Mouse (Mus musculus): ENCODE measurements at regions not wholly inside any gene's neighbourhood (a gene's known extent, or its start where the extent isn't known, plus 50 kb on each side); places are given as distances from the start of the nearest gene placed in this dataset.
"Not testable (repeated sequence)": the region's sequence is repeated elsewhere in the genome, so short reads cannot be mapped to it uniquely, and the experiment has no call there.

GRCm38 (mm10) chr1:157755015-157755649 is 248.6 kb downstream of the Sec16b start:
- no peak for DNase-seq (ENCODE audit: low read depth)

- no peak for DNase-seq (ENCODE audit: low read depth)
Observed at GRCm38 (mm10) chr1:157756977-157757376, 250.4 kb downstream of the Sec16b start.

- no peak for DNase-seq (ENCODE audit: low read depth)
Observed at GRCm38 (mm10) chr1:157758337-157758736, 251.8 kb downstream of the Sec16b start.

GRCm38 (mm10) chr1:157768201-157768600 is 261.7 kb downstream of the Sec16b start:
- no peak for DNase-seq (ENCODE audit: low read depth)

- no peak for DNase-seq (ENCODE audit: low read depth)
Observed at GRCm38 (mm10) chr1:157797711-157798110, 291.2 kb downstream of the Sec16b start.

- no peak for DNase-seq (ENCODE audit: low read depth)
Observed at GRCm38 (mm10) chr1:157798561-157799553, 292.3 kb downstream of the Sec16b start.

GRCm38 (mm10) chr1:157801151-157801550 is 294.6 kb downstream of the Sec16b start:
- DNase-seq (ENCODE audit: low read depth), result no peak

GRCm38 (mm10) chr1:157804229-157804628 is 297.7 kb downstream of the Sec16b start:
- no peak for DNase-seq (ENCODE audit: low read depth)

- DNase-seq (ENCODE audit: low read depth), result no peak
Observed at GRCm38 (mm10) chr1:157806296-157806695, 299.8 kb downstream of the Sec16b start.

- DNase-seq (ENCODE audit: low read depth), result no peak
Observed at GRCm38 (mm10) chr1:157809674-157810471, 303.3 kb downstream of the Sec16b start.

- DNase-seq (ENCODE audit: low read depth), result no peak
Observed at GRCm38 (mm10) chr1:157810657-157811056, 304.1 kb downstream of the Sec16b start.

- no peak for DNase-seq (ENCODE audit: low read depth)
Observed at GRCm38 (mm10) chr1:157827966-157828365, 321.4 kb downstream of the Sec16b start.

- no peak for DNase-seq (ENCODE audit: low read depth)
Observed at GRCm38 (mm10) chr1:157831511-157831910, 325.0 kb downstream of the Sec16b start.

- DNase-seq (ENCODE audit: low read depth), result no peak
Observed at GRCm38 (mm10) chr1:157872775-157873174, 366.2 kb downstream of the Sec16b start.

GRCm38 (mm10) chr1:157875006-157875405 is 368.5 kb downstream of the Sec16b start:
- no peak for DNase-seq (ENCODE audit: low read depth)

GRCm38 (mm10) chr1:157877117-157877516 is 370.6 kb downstream of the Sec16b start:
- not testable (repeated sequence) for DNase-seq (ENCODE audit: low read depth)

- DNase-seq (ENCODE audit: low read depth), result no peak
Observed at GRCm38 (mm10) chr1:157887146-157887545, 380.6 kb downstream of the Sec16b start.

GRCm38 (mm10) chr1:157888573-157888972 is 382.0 kb downstream of the Sec16b start:
- no peak for DNase-seq (ENCODE audit: low read depth)

- no peak for DNase-seq (ENCODE audit: low read depth)
Observed at GRCm38 (mm10) chr1:157906168-157906567, 399.6 kb downstream of the Sec16b start.

- DNase-seq (ENCODE audit: low read depth), result no peak
Observed at GRCm38 (mm10) chr1:157937800-157938348, 418.3 kb downstream of the Brinp2 start.

- no peak for DNase-seq (ENCODE audit: low read depth)
Observed at GRCm38 (mm10) chr1:157939516-157939915, 416.6 kb downstream of the Brinp2 start.

GRCm38 (mm10) chr1:157940331-157940758 is 415.8 kb downstream of the Brinp2 start:
- no peak for DNase-seq (ENCODE audit: low read depth)

Measured in c-Kit-positive CD71-positive TER-119-negative erythroid progenitor cells, embryonic 14.5 days (primary cell).